Mouse (Mus musculus) ES-Bruce4 (cell line): Measurements from ENCODE around the gene Tm9sf4. TPM values are rescaled to one million over a fixed set of nuclear protein-coding genes. Genes with fewer than 3 reads are reported as not detected.

Source experiments
- H3K27ac ChIP-seq: 2 replicates; pipeline ENCODE4 v1.5.1; 2012; ENCODE audit warnings: low read length, inconsistent platforms; ENCODE audit not compliant: insufficient read depth
- H3K27me3 ChIP-seq: 2 replicates; pipeline ENCODE4 v1.6.1; 2012; ENCODE audit warnings: mild to moderate bottlenecking, low read length, inconsistent platforms; ENCODE audit not compliant: control insufficient read depth, poor library complexity, insufficient read depth, severe bottlenecking
- H3K36me3 ChIP-seq: 2 replicates; pipeline ENCODE4 v1.6.1; 2012; ENCODE audit warnings: inconsistent platforms, mild to moderate bottlenecking, low read length, moderate library complexity; ENCODE audit not compliant: control insufficient read depth, poor library complexity, insufficient read depth, severe bottlenecking
- H3K4me1 ChIP-seq: one replicate; pipeline ENCODE4 v1.8.1; 2011; ENCODE audit warnings: low read length; ENCODE audit not compliant: control insufficient read depth, insufficient read depth
- H3K4me3 ChIP-seq: 2 replicates; pipeline ENCODE4 v1.5.1; 2011; ENCODE audit warnings: low read depth, mild to moderate bottlenecking, low read length
- H3K9ac ChIP-seq: 2 replicates; pipeline ENCODE4 v1.6.1; 2012; ENCODE audit warnings: low read depth, mild to moderate bottlenecking, inconsistent platforms; ENCODE audit not compliant: poor library complexity, severe bottlenecking
- H3K9me3 ChIP-seq: replicated peaks from 2 replicates; pipeline ENCODE4 v1.6.1; 2012; ENCODE audit warnings: mild to moderate bottlenecking, low read length, inconsistent platforms; ENCODE audit not compliant: control insufficient read depth, poor library complexity, insufficient read depth, severe bottlenecking
- CTCF ChIP-seq: IDR thresholded peaks from one replicate; pipeline ENCODE4 v1.8.1; 2011; ENCODE audit warnings: low read depth, low read length
- EP300 ChIP-seq: IDR thresholded peaks from 2 replicates; pipeline ENCODE4 v1.6.1; 2011; ENCODE audit warnings: low read depth, low read length; ENCODE audit not compliant: insufficient read depth
- POLR2A ChIP-seq: IDR thresholded peaks from one replicate; pipeline ENCODE4 v1.8.1; 2011; ENCODE audit warnings: low read length; ENCODE audit not compliant: insufficient read depth
- polyA plus RNA-seq: library from polyadenylated mRNA; stranded (reverse); fragments of >200 nt; gene quantifications from 2 replicates; pipeline ENCODE4 v1.2.4, GENCODE M21; 2011; ENCODE audit warnings: low read depth; ENCODE audit not compliant: missing spikeins, insufficient read depth, insufficient read length

Tm9sf4 gene
- polyA plus RNA-seq, 1 experiment: 83.2 TPM

DNA sequence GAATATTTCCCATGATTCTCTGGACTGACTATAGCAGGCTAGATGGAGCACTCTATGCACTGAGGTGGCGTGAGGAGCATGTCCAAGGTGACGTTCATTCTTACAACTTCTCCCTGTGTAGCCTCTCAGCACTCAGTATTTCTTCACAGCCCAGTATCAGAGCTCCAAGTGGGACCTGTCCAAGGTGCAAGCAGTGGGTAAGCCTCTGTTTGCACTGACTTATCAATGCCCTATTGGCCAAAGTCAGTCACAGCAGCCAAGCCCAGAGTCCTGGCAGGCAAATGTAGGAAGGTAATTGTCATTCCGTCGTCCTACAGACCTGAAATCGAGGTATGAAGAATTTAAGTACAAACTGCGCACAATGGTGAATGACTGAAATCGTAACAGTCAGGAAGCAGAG lies 21.9 kb upstream of the Tm9sf4 start:
- TF ChIP-seq EP300 (no peak), CTCF (no peak), POLR2A (no peak)
- Histone ChIP-seq H3K27me3 (no peaks in the 10 kb centered on the region), H3K4me1 (no peaks in the 10 kb centered on the region), H3K36me3 (no peaks in the 10 kb centered on the region), H3K27ac (no peak overlapping the region), H3K9me3 (no peaks in the 10 kb centered on the region), H3K9ac (no peak overlapping the region), H3K4me3 (no peak overlapping the region)

DNA sequence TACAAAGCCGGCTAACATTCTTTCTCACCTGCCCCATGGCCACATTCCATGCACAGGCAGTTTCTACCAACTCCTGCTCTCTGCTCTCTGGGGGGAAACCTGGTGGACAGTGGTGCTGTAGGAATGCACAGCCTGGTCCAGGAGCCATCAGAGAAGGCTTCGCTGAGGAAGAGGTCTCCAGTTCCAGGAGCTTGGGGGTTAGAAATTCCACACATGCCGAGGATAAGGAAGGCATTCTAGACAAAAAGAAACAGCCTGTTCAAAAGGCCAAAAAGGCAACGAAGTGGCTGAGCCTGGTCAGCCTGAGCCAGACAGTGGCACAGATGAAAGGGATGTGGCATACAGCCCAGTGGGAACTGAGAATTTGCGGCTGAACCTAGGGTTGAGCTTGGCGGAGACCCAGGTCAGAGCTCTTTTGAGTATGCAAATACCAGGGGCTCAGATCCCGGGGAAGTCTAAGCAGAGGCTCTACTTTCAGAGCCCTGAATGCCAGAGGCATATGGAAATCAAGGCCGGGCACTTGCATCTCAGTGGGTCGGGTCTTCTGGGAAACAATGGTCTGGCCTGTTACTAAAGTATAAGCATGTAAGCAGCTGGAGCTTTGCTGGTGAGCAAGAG lies 21.0 kb upstream of the Tm9sf4 start:
- H3K9me3 ChIP-seq: no peaks in the 10 kb centered on the region
- no peaks in the 10 kb centered on the region for H3K27me3 ChIP-seq
- H3K4me1 ChIP-seq: no peaks in the 10 kb centered on the region
- no peak overlapping the region for H3K27ac ChIP-seq
- H3K4me3 ChIP-seq: no peak overlapping the region
- TF ChIP-seq EP300: no peak
- no peak for TF ChIP-seq POLR2A
- no peak for TF ChIP-seq CTCF
- no peaks in the 10 kb centered on the region for H3K36me3 ChIP-seq
- H3K9ac ChIP-seq: no peak overlapping the region

DNA sequence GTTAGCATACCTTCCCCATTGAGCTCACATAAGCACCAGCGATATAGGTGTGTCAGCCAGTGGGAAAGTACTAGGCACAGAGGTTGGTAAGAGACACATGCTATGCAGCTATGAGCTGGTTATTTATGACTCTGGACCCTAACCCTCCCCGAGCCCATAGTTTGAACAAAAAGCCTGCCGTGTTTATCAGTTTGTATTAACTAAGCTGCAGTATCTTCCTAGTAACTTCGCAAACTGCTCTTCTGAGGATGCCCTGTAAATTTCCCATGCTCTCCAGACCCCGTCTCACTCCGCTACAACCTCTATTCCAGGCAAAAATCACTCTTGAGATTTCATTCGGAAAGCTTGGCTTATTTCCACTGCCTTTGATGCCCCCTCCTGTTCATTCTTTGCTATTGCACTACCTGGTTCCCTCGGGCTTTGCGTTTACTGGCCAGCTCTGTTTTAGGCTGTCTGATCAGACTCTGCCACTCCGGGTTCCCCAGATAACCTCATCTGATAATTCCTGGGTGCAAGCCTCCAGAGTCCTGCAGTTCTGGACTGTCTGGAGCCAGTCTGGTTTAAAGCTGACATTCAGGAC lies 18.4 kb upstream of the Tm9sf4 start:
- TF ChIP-seq EP300 (no peak), CTCF (peak; percentile 28)
- H3K27ac ChIP-seq: no peak overlapping the region
- no peak overlapping the region for H3K9ac ChIP-seq
- H3K9me3 ChIP-seq: no peaks in the 10 kb centered on the region
- no peak overlapping the region for H3K4me3 ChIP-seq
- H3K36me3 ChIP-seq: no peaks in the 10 kb centered on the region
- H3K4me1 ChIP-seq: no peaks in the 10 kb centered on the region
- H3K27me3 ChIP-seq: no peaks in the 10 kb centered on the region

DNA sequence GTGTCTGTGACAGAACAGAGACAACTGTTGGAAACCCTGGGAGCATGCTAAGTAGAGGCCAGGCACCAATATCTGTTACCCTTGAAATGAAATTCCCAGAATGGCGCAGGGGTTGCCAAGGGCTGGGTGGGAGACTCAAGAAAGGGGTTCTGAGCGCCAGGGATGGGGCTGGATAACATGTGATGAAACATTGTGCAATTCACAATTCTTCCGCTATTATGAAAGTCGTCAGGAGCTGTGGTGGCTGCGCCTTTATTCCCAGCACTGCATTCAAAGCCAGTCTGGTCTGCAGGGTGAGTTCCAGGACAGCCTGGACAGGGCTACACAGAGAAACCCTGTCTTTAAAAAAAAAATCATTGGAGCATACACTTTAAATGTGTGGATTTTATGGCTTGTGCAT lies 15.8 kb upstream of the Tm9sf4 start:
- H3K36me3 ChIP-seq: no peaks in the 10 kb centered on the region
- H3K27me3 ChIP-seq: no peaks in the 10 kb centered on the region
- no peak for TF ChIP-seq CTCF
- TF ChIP-seq EP300: no peak
- no peak for TF ChIP-seq POLR2A
- H3K27ac ChIP-seq: no peak overlapping the region
- no peaks in the 10 kb centered on the region for H3K4me1 ChIP-seq
- H3K9ac ChIP-seq: no peak overlapping the region
- no peak overlapping the region for H3K4me3 ChIP-seq
- no peaks in the 10 kb centered on the region for H3K9me3 ChIP-seq

DNA sequence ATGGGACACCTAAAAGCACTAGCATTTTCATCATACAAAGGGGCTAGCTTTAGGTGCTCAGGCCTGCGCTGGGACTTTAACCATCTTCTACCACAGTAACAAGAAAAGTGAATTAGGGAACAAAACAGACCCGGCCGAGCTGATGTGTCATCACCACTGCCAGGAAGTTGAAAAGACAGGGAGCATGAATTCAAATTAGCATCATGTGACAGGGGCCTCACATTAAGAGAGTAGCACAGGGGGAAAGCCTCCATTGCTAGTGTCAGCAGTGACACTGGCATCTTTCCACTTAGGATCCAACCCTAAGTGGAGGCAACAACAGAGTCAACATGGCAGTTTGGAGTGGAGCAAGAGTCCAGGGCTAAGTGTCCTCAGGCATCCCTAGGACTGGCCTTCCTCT lies 13.9 kb upstream of the Tm9sf4 start:
- Histone ChIP-seq H3K27me3 (no peaks in the 10 kb centered on the region), H3K36me3 (no peaks in the 10 kb centered on the region), H3K4me3 (no peak overlapping the region), H3K27ac (no peak overlapping the region), H3K9me3 (no peaks in the 10 kb centered on the region), H3K4me1 (no peaks in the 10 kb centered on the region), H3K9ac (no peak overlapping the region)
- no peak for TF ChIP-seq POLR2A
- TF ChIP-seq EP300: no peak
- no peak for TF ChIP-seq CTCF

DNA sequence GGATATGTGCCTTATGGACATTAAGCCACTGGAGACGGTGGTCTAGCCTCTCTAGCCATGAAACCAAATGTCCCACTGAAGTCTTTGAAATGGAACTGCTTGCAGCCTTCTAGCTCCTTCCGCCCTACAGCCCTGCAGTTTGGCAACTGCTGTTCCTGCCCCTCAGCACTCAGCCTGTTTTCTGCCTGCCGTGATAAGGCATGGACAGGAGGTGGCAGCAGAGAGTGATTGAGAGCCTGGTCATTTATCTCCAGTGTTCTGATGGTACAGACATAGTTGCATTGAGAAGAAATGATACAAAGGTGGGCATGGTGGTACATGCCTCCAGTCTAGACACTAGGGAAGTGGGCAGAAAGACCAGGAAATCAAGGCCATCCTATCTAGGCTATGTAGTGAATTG lies 13.4 kb upstream of the Tm9sf4 start:
- H3K27ac ChIP-seq: no peak overlapping the region
- H3K27me3 ChIP-seq: no peaks in the 10 kb centered on the region
- H3K9ac ChIP-seq: no peak overlapping the region
- H3K4me1 ChIP-seq: no peaks in the 10 kb centered on the region
- H3K36me3 ChIP-seq: no peaks in the 10 kb centered on the region
- no peaks in the 10 kb centered on the region for H3K9me3 ChIP-seq
- TF ChIP-seq CTCF: peak; percentile 78
- no peak for TF ChIP-seq EP300
- H3K4me3 ChIP-seq: no peak overlapping the region

DNA sequence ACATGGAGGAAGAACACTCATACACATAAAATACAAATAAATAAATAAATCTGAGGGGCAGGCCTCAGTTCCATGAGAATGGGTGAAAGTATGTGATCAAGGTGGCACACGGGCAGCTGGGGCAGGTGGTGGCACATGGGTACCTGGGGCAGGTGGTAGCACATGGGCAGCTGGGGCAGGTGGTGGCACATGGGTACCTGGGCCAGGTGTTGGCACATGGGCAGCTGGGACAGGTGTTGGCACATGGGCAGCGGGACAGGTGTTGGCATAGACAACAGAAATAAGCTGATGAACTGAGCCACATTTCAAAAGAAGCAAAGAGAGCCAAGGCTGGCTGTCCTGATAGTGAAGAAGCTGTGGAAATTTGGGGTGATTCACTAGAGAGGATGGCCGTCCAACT lies 11.4 kb upstream of the Tm9sf4 start:
- no peaks in the 10 kb centered on the region for H3K36me3 ChIP-seq
- no peak overlapping the region for H3K4me3 ChIP-seq
- TF ChIP-seq EP300 (no peak), CTCF (no peak), POLR2A (no peak)
- no peak overlapping the region for H3K9ac ChIP-seq
- H3K27ac ChIP-seq: no peak overlapping the region
- H3K9me3 ChIP-seq: no peaks in the 10 kb centered on the region
- no peaks in the 10 kb centered on the region for H3K27me3 ChIP-seq
- no peaks in the 10 kb centered on the region for H3K4me1 ChIP-seq
